Mouse (Mus musculus): ENCODE data around the gene Cbln1. TPM values are rescaled to one million over a fixed set of nuclear protein-coding genes. Genes with fewer than 3 reads are reported as not detected.

Cbln1 gene
- polyA plus RNA-seq, 1 experiment from 2014 or later, result 36.6 TPM

GRCm38 (mm10) chr8:87473314-87473713 lies 905 bp upstream of the Cbln1 start:
- peak overlapping the region; percentile 90 for H3K4me2 ChIP-seq (ENCODE audit: low read depth, low read length)
- ATAC-seq (ENCODE audit: low read depth), result no peak; the same call in 1 of the 2 replicates
- peaks cover 14% of the 10 kb centered on the region for H3K27me3 ChIP-seq (ENCODE audit: control insufficient read depth, insufficient read depth, low read length)
- no peak overlapping the region for H3K27ac ChIP-seq (ENCODE audit: low read depth, low read length)
- peaks cover 19% of the 10 kb centered on the region for H3K4me1 ChIP-seq (ENCODE audit: control insufficient read depth, insufficient read depth, low read length)
- WGBS, result under 1% methylated on average over 30 of the region's 30 CpGs
- H3K9me3 ChIP-seq (ENCODE audit: control insufficient read depth, low read length), result no peaks in the 10 kb centered on the region
- peak overlapping the region; percentile 57 for H3K9ac ChIP-seq (replicated peaks; ENCODE audit: low read depth, low read length)
- no peaks in the 10 kb centered on the region for H3K36me3 ChIP-seq (ENCODE audit: control insufficient read depth, insufficient read depth, low read length)
- H3K4me3 ChIP-seq (ENCODE audit: low read depth, low read length), result peak overlapping the region; percentile 65

- Histone ChIP-seq H3K4me2 (ENCODE audit: low read depth, low read length) (peak overlapping the region; percentile 90), H3K4me3 (ENCODE audit: low read depth, low read length) (peak overlapping the region; percentile 65), H3K27me3 (ENCODE audit: control insufficient read depth, insufficient read depth, low read length) (peaks cover 23% of the 10 kb centered on the region), H3K27ac (ENCODE audit: low read depth, low read length) (peak overlapping the region; percentile 80), H3K9me3 (ENCODE audit: control insufficient read depth, low read length) (no peaks in the 10 kb centered on the region), H3K36me3 (ENCODE audit: control insufficient read depth, insufficient read depth, low read length) (no peaks in the 10 kb centered on the region), H3K4me1 (ENCODE audit: control insufficient read depth, insufficient read depth, low read length) (peaks cover 20% of the 10 kb centered on the region), H3K9ac (replicated peaks; ENCODE audit: low read depth, low read length) (peak overlapping the region; percentile 72)
- 1% methylated on average over 33 of the region's 36 CpGs for WGBS
- peak; percentile 68 for ATAC-seq (ENCODE audit: low read depth)
These were observed 672 bp downstream of the Cbln1 start for GRCm38 (mm10) chr8:87471603-87472270.

GRCm38 (mm10) chr8:87470834-87471602 lies 1.4 kb downstream of the Cbln1 start:
- ATAC-seq (ENCODE audit: low read depth), result no peak
- peaks cover 20% of the 10 kb centered on the region for H3K4me1 ChIP-seq (ENCODE audit: control insufficient read depth, insufficient read depth, low read length)
- H3K27me3 ChIP-seq (ENCODE audit: control insufficient read depth, insufficient read depth, low read length), result peaks cover 23% of the 10 kb centered on the region
- H3K4me2 ChIP-seq (ENCODE audit: low read depth, low read length), result peak overlapping the region; percentile 90
- H3K4me3 ChIP-seq (ENCODE audit: low read depth, low read length), result peak overlapping the region; percentile 65
- H3K9me3 ChIP-seq (ENCODE audit: control insufficient read depth, low read length), result no peaks in the 10 kb centered on the region
- peak overlapping the region; percentile 72 for H3K9ac ChIP-seq (replicated peaks; ENCODE audit: low read depth, low read length)
- 1% methylated on average over 32 of the region's 32 CpGs for WGBS
- H3K36me3 ChIP-seq (ENCODE audit: control insufficient read depth, insufficient read depth, low read length), result no peaks in the 10 kb centered on the region
- peak overlapping the region; percentile 80 for H3K27ac ChIP-seq (ENCODE audit: low read depth, low read length)

GRCm38 (mm10) chr8:87469931-87470833 lies 2.2 kb downstream of the Cbln1 start:
- Histone ChIP-seq H3K4me3 (ENCODE audit: low read depth, low read length) (peak overlapping the region; percentile 65), H3K9me3 (ENCODE audit: control insufficient read depth, low read length) (no peaks in the 10 kb centered on the region), H3K4me2 (ENCODE audit: low read depth, low read length) (peak overlapping the region; percentile 90), H3K9ac (replicated peaks; ENCODE audit: low read depth, low read length) (peak overlapping the region; percentile 72), H3K4me1 (ENCODE audit: control insufficient read depth, insufficient read depth, low read length) (peaks cover 20% of the 10 kb centered on the region), H3K36me3 (ENCODE audit: control insufficient read depth, insufficient read depth, low read length) (no peaks in the 10 kb centered on the region), H3K27ac (ENCODE audit: low read depth, low read length) (peak overlapping the region; percentile 60; the same call in 1 of the 2 replicates), H3K27me3 (ENCODE audit: control insufficient read depth, insufficient read depth, low read length) (peaks cover 23% of the 10 kb centered on the region)
- WGBS, result under 1% methylated on average over 59 of the region's 59 CpGs
- ATAC-seq (ENCODE audit: low read depth), result no peak

GRCm38 (mm10) chr8:87468958-87469815 lies 3.2 kb downstream of the Cbln1 start:
- no peaks in the 10 kb centered on the region for H3K36me3 ChIP-seq (ENCODE audit: control insufficient read depth, insufficient read depth, low read length)
- H3K4me3 ChIP-seq (ENCODE audit: low read depth, low read length), result peak overlapping the region; percentile 65
- no peaks in the 10 kb centered on the region for H3K9me3 ChIP-seq (ENCODE audit: control insufficient read depth, low read length)
- H3K9ac ChIP-seq (replicated peaks; ENCODE audit: low read depth, low read length), result 0 out of 2 replicates have a peak overlapping the region, but pooled peaks have one; percentile 29
- WGBS, result 3% methylated on average over 45 of the region's 45 CpGs
- H3K4me1 ChIP-seq (ENCODE audit: control insufficient read depth, insufficient read depth, low read length), result peaks cover 20% of the 10 kb centered on the region
- H3K27me3 ChIP-seq (ENCODE audit: control insufficient read depth, insufficient read depth, low read length), result peaks cover 23% of the 10 kb centered on the region
- peak overlapping the region; percentile 90 for H3K4me2 ChIP-seq (ENCODE audit: low read depth, low read length)
- no peak overlapping the region for H3K27ac ChIP-seq (ENCODE audit: low read depth, low read length)
- ATAC-seq (ENCODE audit: low read depth), result no peak

GRCm38 (mm10) chr8:87468416-87468957 lies 3.9 kb downstream of the Cbln1 start:
- Histone ChIP-seq H3K9me3 (ENCODE audit: control insufficient read depth, low read length) (no peaks in the 10 kb centered on the region), H3K9ac (replicated peaks; ENCODE audit: low read depth, low read length) (no peak overlapping the region), H3K36me3 (ENCODE audit: control insufficient read depth, insufficient read depth, low read length) (no peaks in the 10 kb centered on the region), H3K27me3 (ENCODE audit: control insufficient read depth, insufficient read depth, low read length) (peaks cover 20% of the 10 kb centered on the region), H3K4me3 (ENCODE audit: low read depth, low read length) (peak overlapping the region; percentile 65), H3K4me1 (ENCODE audit: control insufficient read depth, insufficient read depth, low read length) (peaks cover 20% of the 10 kb centered on the region), H3K4me2 (ENCODE audit: low read depth, low read length) (peak overlapping the region; percentile 90), H3K27ac (ENCODE audit: low read depth, low read length) (no peak overlapping the region)
- ATAC-seq (ENCODE audit: low read depth), result no peak
- under 1% methylated on average over 23 of the region's 23 CpGs for WGBS

- no peak overlapping the region for H3K9ac ChIP-seq (replicated peaks; ENCODE audit: low read depth, low read length)
- no peaks in the 10 kb centered on the region for H3K36me3 ChIP-seq (ENCODE audit: control insufficient read depth, insufficient read depth, low read length)
- peaks cover 20% of the 10 kb centered on the region for H3K27me3 ChIP-seq (ENCODE audit: control insufficient read depth, insufficient read depth, low read length)
- H3K27ac ChIP-seq (ENCODE audit: low read depth, low read length), result no peak overlapping the region
- H3K4me1 ChIP-seq (ENCODE audit: control insufficient read depth, insufficient read depth, low read length), result peaks cover 20% of the 10 kb centered on the region
- no peaks in the 10 kb centered on the region for H3K9me3 ChIP-seq (ENCODE audit: control insufficient read depth, low read length)
- WGBS, result 16% methylated on average over 3 of the region's 3 CpGs
- peak overlapping the region; percentile 65; the same call in 1 of the 2 replicates for H3K4me3 ChIP-seq (ENCODE audit: low read depth, low read length)
- H3K4me2 ChIP-seq (ENCODE audit: low read depth, low read length), result peak overlapping the region; percentile 90; the same call in 1 of the 2 replicates
- no peak for ATAC-seq (ENCODE audit: low read depth)
These were observed 4.5 kb downstream of the Cbln1 start for GRCm38 (mm10) chr8:87467906-87468305.
